Mouse (Mus musculus): ENCODE measurements around the gene Sertad1. TPM values are rescaled to one million over a fixed set of nuclear protein-coding genes. Genes with fewer than 3 reads are reported as not detected.

Gene Sertad1
- polyA plus RNA-seq, 1 experiment from 2014 or later: 40.1 TPM

DNA sequence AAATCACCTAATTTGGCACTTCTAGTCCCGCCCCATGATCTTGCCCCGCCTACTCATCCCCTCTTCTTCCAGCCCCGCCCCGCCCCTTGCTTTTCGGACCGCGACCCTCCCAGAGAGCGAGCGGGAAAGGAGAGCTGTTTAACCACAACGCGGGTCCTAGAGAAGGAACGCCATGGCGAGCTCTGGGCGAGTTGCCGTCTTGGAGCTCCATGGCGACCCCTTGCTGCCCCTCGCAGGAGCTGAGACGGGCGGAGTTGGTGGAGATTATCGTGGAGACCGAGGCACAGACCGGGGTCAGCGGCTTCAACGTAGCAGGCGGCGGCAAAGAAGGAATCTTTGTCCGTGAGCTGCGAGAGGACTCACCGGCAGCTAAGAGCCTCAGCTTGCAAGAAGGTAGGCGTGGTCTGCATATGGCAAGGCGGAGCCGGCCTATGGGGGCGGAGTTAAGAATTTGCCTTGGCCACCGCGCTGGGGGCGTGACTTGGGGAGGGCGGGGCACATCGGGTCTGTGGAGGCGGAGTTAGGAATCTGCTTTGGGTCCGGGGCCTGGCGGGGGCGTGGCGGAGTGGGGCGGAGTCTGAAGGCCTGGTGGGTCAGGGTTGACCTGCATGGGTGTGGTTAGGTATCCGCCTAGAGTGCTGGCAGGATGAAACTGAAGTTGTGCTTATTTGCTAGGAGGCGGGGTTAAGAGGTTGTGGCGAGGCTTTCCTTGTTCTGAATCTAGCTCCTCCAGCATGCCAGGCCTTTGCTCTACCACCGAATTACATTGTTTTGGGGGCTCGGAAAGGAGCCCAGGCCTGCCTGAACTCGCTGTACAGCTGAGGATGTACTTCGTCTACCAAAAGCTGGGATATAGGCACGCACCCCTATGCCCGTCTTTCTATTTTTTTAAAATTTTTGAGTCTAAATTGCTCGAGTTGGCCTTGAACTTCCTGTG is 21.3 kb downstream of the Sertad1 start:
- peak overlapping the region; percentile 65 for H3K4me2 ChIP-seq
- no peaks in the 10 kb centered on the region for H3K27me3 ChIP-seq
- peak overlapping the region; percentile 57 for H3K4me3 ChIP-seq
- ATAC-seq (ENCODE audit: insufficient number of reproducible peaks, insufficient read depth, low FRiP score, low TSS enrichment, low read depth): peak; percentile 89
- H3K9ac ChIP-seq: peak overlapping the region; percentile 82
- under 1% methylated on average over 54 of the region's 54 CpGs for WGBS
- no peaks in the 10 kb centered on the region for H3K9me3 ChIP-seq
- no peaks in the 10 kb centered on the region for H3K36me3 ChIP-seq
- peak overlapping the region; percentile 100 for H3K27ac ChIP-seq
- peaks cover 18% of the 10 kb centered on the region for H3K4me1 ChIP-seq

DNA sequence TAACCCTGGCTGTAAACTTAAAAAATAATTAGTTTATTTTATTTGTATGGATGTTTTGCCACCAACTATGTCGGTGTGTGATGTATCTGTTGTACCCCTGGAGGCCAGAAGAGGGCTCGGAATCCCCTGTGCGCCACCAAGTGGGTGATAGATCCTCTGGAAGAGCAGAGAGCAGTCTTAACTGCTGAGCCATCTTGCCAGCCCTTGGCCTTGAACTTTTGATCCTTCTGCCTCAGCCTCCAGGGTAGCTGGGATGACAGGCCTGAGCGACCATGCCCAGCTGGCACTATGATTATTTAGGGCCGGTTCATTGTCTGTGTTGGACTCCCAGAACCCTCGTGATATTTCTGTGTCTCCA is 21.9 kb downstream of the Sertad1 start:
- peaks cover 18% of the 10 kb centered on the region for H3K4me1 ChIP-seq
- peak overlapping the region; percentile 51; the same call in 1 of the 2 replicates for H3K9ac ChIP-seq
- no peaks in the 10 kb centered on the region for H3K27me3 ChIP-seq
- H3K4me3 ChIP-seq: peak overlapping the region; percentile 57
- H3K4me2 ChIP-seq: peak overlapping the region; percentile 65
- H3K27ac ChIP-seq: peak overlapping the region; percentile 100
- no peaks in the 10 kb centered on the region for H3K36me3 ChIP-seq
- H3K9me3 ChIP-seq: no peaks in the 10 kb centered on the region
- 17% methylated on average over 6 of the region's 6 CpGs for WGBS
- ATAC-seq (ENCODE audit: insufficient number of reproducible peaks, insufficient read depth, low FRiP score, low TSS enrichment, low read depth): 0 out of 2 replicates have a peak, but pooled peaks have one; percentile 33

- H3K9ac ChIP-seq: no peak overlapping the region
- no peak for ATAC-seq (ENCODE audit: insufficient number of reproducible peaks, insufficient read depth, low FRiP score, low TSS enrichment, low read depth)
- no peaks in the 10 kb centered on the region for H3K9me3 ChIP-seq
- peaks cover 18% of the 10 kb centered on the region for H3K4me1 ChIP-seq
- 85% methylated on average over 2 of the region's 2 CpGs for WGBS
- no peak overlapping the region for H3K27ac ChIP-seq
- H3K36me3 ChIP-seq: peaks cover under 1% of the 10 kb centered on the region; the same call in 1 of the 2 replicates
- H3K4me2 ChIP-seq: no peak overlapping the region
- no peaks in the 10 kb centered on the region for H3K27me3 ChIP-seq
- H3K4me3 ChIP-seq: no peak overlapping the region
These were observed 24.1 kb downstream of the Sertad1 start for GRCm38 (mm10) chr7:27510809-27511208.

DNA sequence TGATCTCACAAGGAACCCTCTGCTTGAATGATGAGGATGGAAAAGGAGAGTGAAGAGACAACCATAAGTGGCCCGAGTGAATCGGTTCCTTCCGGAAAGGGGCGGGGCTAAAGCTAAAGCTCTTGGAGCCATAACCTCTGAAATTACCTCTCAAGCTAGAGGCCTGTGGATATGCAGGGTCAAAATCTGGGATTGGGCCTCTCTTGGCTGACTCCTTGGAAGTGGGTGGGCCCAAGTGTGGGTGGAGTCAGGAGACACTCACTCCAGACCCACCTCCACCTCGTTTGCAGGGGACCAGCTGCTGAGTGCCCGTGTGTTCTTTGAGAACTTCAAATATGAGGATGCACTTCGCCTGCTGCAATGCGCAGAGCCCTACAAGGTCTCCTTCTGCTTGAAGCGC is 28.3 kb downstream of the Sertad1 start:
- Histone ChIP-seq H3K9me3 (peaks cover 4% of the 10 kb centered on the region; the same call in 1 of the 2 replicates), H3K4me3 (no peak overlapping the region), H3K4me1 (no peaks in the 10 kb centered on the region), H3K9ac (no peak overlapping the region), H3K36me3 (peaks cover 38% of the 10 kb centered on the region), H3K27me3 (no peaks in the 10 kb centered on the region), H3K4me2 (no peak overlapping the region), H3K27ac (no peak overlapping the region)
- ATAC-seq (ENCODE audit: insufficient number of reproducible peaks, insufficient read depth, low FRiP score, low TSS enrichment, low read depth): no peak
- WGBS: 78% methylated on average over 9 of the region's 9 CpGs

DNA sequence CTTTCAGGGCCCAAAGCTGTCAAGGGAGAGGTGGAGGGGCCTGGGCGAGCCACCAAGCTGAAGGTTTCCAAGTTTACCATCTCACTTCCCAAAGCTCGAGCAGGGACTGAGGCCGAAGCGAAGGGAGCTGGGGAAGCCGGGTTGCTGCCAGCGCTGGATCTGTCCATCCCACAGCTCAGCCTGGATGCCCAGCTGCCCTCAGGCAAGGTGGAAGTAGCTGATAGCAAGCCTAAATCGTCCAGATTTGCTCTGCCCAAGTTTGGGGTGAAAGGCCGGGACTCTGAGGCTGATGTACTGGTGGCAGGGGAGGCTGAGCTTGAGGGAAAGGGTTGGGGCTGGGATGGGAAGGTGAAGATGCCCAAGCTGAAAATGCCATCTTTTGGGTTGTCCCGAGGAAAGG is 31.6 kb downstream of the Sertad1 start:
- ATAC-seq (ENCODE audit: insufficient number of reproducible peaks, insufficient read depth, low FRiP score, low TSS enrichment, low read depth): no peak
- Histone ChIP-seq H3K27me3 (no peaks in the 10 kb centered on the region), H3K4me1 (no peaks in the 10 kb centered on the region), H3K9ac (no peak overlapping the region), H3K36me3 (peaks cover 42% of the 10 kb centered on the region), H3K4me3 (no peak overlapping the region), H3K27ac (no peak overlapping the region), H3K4me2 (no peak overlapping the region), H3K9me3 (peaks cover 4% of the 10 kb centered on the region; the same call in 1 of the 2 replicates)
- 83% methylated on average over 9 of the region's 9 CpGs for WGBS

DNA sequence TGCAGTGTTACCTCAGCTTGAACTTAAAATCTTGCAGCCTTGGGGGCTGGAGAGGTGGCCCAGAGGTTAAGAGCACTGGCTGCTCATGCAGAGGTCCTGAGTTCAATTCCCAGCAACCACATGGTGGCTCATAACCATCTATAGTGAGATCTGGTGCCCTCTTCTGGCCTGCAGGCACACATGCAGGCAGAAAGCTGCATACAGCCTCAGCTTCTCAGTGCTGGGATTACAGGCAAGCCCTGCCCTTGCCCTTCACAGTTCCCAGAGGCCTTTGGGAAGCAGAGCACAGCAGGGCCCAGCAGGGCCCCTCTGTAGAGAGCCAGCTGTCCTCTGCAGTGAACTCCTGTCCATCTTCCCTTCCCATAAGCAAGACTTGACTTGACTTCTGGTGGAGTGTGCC is 33.4 kb downstream of the Sertad1 start:
- Histone ChIP-seq H3K9ac (no peak overlapping the region), H3K9me3 (peaks cover 4% of the 10 kb centered on the region; the same call in 1 of the 2 replicates), H3K27me3 (no peaks in the 10 kb centered on the region), H3K27ac (no peak overlapping the region), H3K36me3 (peaks cover 46% of the 10 kb centered on the region), H3K4me2 (no peak overlapping the region), H3K4me3 (no peak overlapping the region), H3K4me1 (no peaks in the 10 kb centered on the region)
- ATAC-seq (ENCODE audit: insufficient number of reproducible peaks, insufficient read depth, low FRiP score, low TSS enrichment, low read depth): no peak

DNA sequence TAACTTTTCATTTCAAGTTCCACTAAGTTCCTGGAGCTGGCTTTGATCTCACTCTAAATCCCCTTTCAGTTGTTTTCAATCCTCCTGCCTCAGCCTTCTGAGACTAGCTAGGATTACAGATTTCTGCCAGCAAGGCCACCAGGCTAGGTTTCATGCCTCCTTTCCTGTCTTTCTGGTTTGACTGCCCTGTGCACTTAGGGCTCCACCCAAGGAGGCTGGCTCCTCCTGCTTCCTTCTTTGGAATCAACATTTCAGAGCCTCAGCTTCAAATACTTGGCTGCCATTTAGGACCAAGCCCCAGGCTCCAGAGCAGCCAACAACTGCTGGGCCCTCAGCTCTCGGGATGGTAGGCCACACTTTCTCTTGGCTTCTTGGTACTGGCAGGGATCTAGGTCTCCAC is 33.9 kb downstream of the Sertad1 start:
- WGBS: 68% methylated on average over 1 of the region's 1 CpGs
- no peaks in the 10 kb centered on the region for H3K4me1 ChIP-seq
- peaks cover 46% of the 10 kb centered on the region for H3K36me3 ChIP-seq
- no peak overlapping the region for H3K4me2 ChIP-seq
- no peaks in the 10 kb centered on the region for H3K27me3 ChIP-seq
- ATAC-seq (ENCODE audit: insufficient number of reproducible peaks, insufficient read depth, low FRiP score, low TSS enrichment, low read depth): no peak
- no peak overlapping the region for H3K27ac ChIP-seq
- no peak overlapping the region for H3K9ac ChIP-seq
- H3K9me3 ChIP-seq: peaks cover 4% of the 10 kb centered on the region; the same call in 1 of the 2 replicates
- H3K4me3 ChIP-seq: no peak overlapping the region

- Histone ChIP-seq H3K4me2 (no peak within 1 kb of the TSS), H3K36me3 (peaks cover 26% of the 10 kb centered on the region), H3K9ac (no peak within 1 kb of the TSS), H3K9me3 (peaks cover 4% of the 10 kb centered on the region; the same call in 1 of the 2 replicates), H3K4me3 (no peak within 1 kb of the TSS), H3K27me3 (no peaks in the 10 kb centered on the region), H3K27ac (no peak within 1 kb of the TSS), H3K4me1 (0 out of 2 replicates have a peak, but pooled peaks cover 4% of the 10 kb centered on the region)
- 58% methylated on average over 5 of the region's 5 CpGs for WGBS
- no peak for ATAC-seq (ENCODE audit: insufficient number of reproducible peaks, insufficient read depth, low FRiP score, low TSS enrichment, low read depth)
These were observed 36.3 kb downstream of the Sertad1 start, which contains the start of gene Hipk4 for GRCm38 (mm10) chr7:27522967-27523366. TSS of gene Hipk4 (plus strand) at chr7:27523267.

- peaks cover 4% of the 10 kb centered on the region; the same call in 1 of the 2 replicates for H3K9me3 ChIP-seq
- H3K4me2 ChIP-seq: no peak overlapping the region
These were observed 37.1 kb downstream of the Sertad1 start for GRCm38 (mm10) chr7:27523805-27524204.

GRCm38 (mm10) chr7:27526039-27526827 is 39.5 kb downstream of the Sertad1 start:
- Histone ChIP-seq H3K9me3 (no peaks in the 10 kb centered on the region), H3K9ac (no peak overlapping the region), H3K27ac (no peak overlapping the region), H3K36me3 (peaks cover 30% of the 10 kb centered on the region), H3K4me1 (0 out of 2 replicates have a peak, but pooled peaks cover 4% of the 10 kb centered on the region), H3K4me2 (no peak overlapping the region), H3K27me3 (no peaks in the 10 kb centered on the region), H3K4me3 (no peak overlapping the region)
- WGBS: 24% methylated on average over 10 of the region's 10 CpGs
- ATAC-seq (ENCODE audit: insufficient number of reproducible peaks, insufficient read depth, low FRiP score, low TSS enrichment, low read depth): no peak

More at GRCm38 (mm10) chr7:27523805-27524204, 37.1 kb downstream of the Sertad1 start:
- peaks cover 21% of the 10 kb centered on the region for H3K36me3 ChIP-seq
- H3K27ac ChIP-seq: no peak overlapping the region
- H3K9ac ChIP-seq: no peak overlapping the region
- no peak overlapping the region for H3K4me3 ChIP-seq
- 0 out of 2 replicates have a peak, but pooled peaks cover 4% of the 10 kb centered on the region for H3K4me1 ChIP-seq
- H3K27me3 ChIP-seq: no peaks in the 10 kb centered on the region
- WGBS: 93% methylated on average over 13 of the region's 13 CpGs
- ATAC-seq (ENCODE audit: insufficient number of reproducible peaks, insufficient read depth, low FRiP score, low TSS enrichment, low read depth): no peak

DNA sequence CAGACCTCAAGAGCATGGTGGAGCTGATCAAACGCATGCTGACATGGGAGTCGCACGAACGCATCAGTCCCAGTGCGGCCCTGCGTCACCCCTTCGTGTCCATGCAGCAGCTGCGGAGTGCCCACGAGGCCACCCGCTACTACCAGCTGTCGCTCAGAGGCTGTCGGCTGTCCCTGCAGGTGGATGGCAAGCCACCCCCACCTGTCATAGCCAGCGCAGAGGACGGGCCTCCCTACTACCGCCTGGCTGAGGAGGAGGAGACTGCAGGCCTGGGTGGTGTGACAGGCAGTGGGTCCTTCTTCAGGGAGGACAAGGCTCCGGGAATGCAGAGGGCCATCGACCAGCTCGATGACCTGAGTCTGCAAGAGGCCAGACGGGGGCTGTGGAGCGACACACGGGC is 42.4 kb downstream of the Sertad1 start:
- Histone ChIP-seq H3K27me3 (no peaks in the 10 kb centered on the region), H3K27ac (no peak overlapping the region), H3K9me3 (no peaks in the 10 kb centered on the region), H3K4me2 (no peak overlapping the region), H3K9ac (no peak overlapping the region), H3K4me3 (no peak overlapping the region), H3K4me1 (0 out of 2 replicates have a peak, but pooled peaks cover 4% of the 10 kb centered on the region), H3K36me3 (peaks cover 49% of the 10 kb centered on the region)
- no peak for ATAC-seq (ENCODE audit: insufficient number of reproducible peaks, insufficient read depth, low FRiP score, low TSS enrichment, low read depth)
- 81% methylated on average over 21 of the region's 21 CpGs for WGBS

Data from embryonic facial prominence, embryonic 13.5 days (tissue).